Comparison of ENCODE assay signal across 32 mouse cellular contexts in genomic region chrX:67829729-67830128, GRCm38 (mm10).
"Had no signal": no experiment of that assay in that cellular context is flagged by ENCODE, and none has a peak within 500 bp of the region (broad histone marks: within the 10 kb centered on the region; RNA-seq: fewer than 3 reads in every experiment).

No protein-coding gene starts in this region.

- H3K9ac ChIP-seq: limb, embryonic 12.5 days; limb, embryonic 13.5 days; limb, embryonic 15.5 days; liver, embryonic 12.5 days; liver, embryonic 13.5 days; liver, embryonic 14.5 days; liver, embryonic 15.5 days; liver, postnatal 0 days; lung, embryonic 14.5 days; lung, embryonic 15.5 days; midbrain, embryonic 12.5 days; midbrain, embryonic 13.5 days; midbrain, embryonic 15.5 days; neural tube, embryonic 12.5 days had no signal

- ATAC-seq: liver, embryonic 12.5 days; liver, postnatal 0 days; lung, postnatal 0 days; midbrain, embryonic 13.5 days; midbrain, embryonic 15.5 days; midbrain, embryonic 16.5 days had no signal

- H3K27me3 ChIP-seq: limb, embryonic 12.5 days; limb, embryonic 13.5 days; limb, embryonic 15.5 days; liver, embryonic 12.5 days; liver, embryonic 13.5 days; liver, embryonic 15.5 days; lung, embryonic 15.5 days; megakaryocyte, embryonic 14.5 days; midbrain, embryonic 12.5 days; midbrain, embryonic 13.5 days; midbrain, embryonic 15.5 days; neural tube, embryonic 12.5 days had no signal

- H3K27ac ChIP-seq: limb, embryonic 10.5 days; limb, embryonic 12.5 days; limb, embryonic 13.5 days; limb, embryonic 15.5 days; liver, embryonic 12.5 days; liver, embryonic 13.5 days; liver, embryonic 14.5 days; liver, embryonic 15.5 days; lung, embryonic 15.5 days; macrophage; midbrain, embryonic 10.5 days; midbrain, embryonic 12.5 days; midbrain, embryonic 13.5 days; midbrain, embryonic 15.5 days; neural tube, embryonic 12.5 days had no signal

- H3K4me2 ChIP-seq: limb, embryonic 12.5 days; limb, embryonic 13.5 days; limb, embryonic 15.5 days; liver, embryonic 11.5 days; liver, embryonic 12.5 days; liver, embryonic 13.5 days; liver, embryonic 15.5 days; lung, embryonic 14.5 days; lung, embryonic 15.5 days; midbrain, embryonic 11.5 days; midbrain, embryonic 12.5 days; midbrain, embryonic 13.5 days; midbrain, embryonic 15.5 days; neural tube, embryonic 12.5 days had no signal

- H3K36me3 ChIP-seq: limb, embryonic 10.5 days; limb, embryonic 12.5 days; limb, embryonic 13.5 days; limb, embryonic 15.5 days; liver, embryonic 12.5 days; liver, embryonic 13.5 days; liver, embryonic 15.5 days; lung, embryonic 15.5 days; midbrain, embryonic 10.5 days; midbrain, embryonic 12.5 days; midbrain, embryonic 13.5 days; midbrain, embryonic 15.5 days; neural tube, embryonic 12.5 days had no signal

- H3K9me3 ChIP-seq: limb, embryonic 10.5 days; limb, embryonic 12.5 days; limb, embryonic 13.5 days; limb, embryonic 15.5 days; liver, embryonic 12.5 days; liver, embryonic 13.5 days; liver, embryonic 15.5 days; lung, embryonic 15.5 days; megakaryocyte, embryonic 14.5 days; midbrain, embryonic 10.5 days; midbrain, embryonic 12.5 days; midbrain, embryonic 13.5 days; midbrain, embryonic 15.5 days; neural tube, embryonic 12.5 days had no signal

- H3K4me3 ChIP-seq: limb, embryonic 10.5 days; limb, embryonic 12.5 days; limb, embryonic 13.5 days; limb, embryonic 15.5 days; liver, embryonic 12.5 days; liver, embryonic 13.5 days; liver, embryonic 15.5 days; lung, embryonic 15.5 days; megakaryocyte, embryonic 14.5 days; midbrain, embryonic 10.5 days; midbrain, embryonic 12.5 days; midbrain, embryonic 13.5 days; midbrain, embryonic 15.5 days; myocyte; neural tube, embryonic 12.5 days had no signal

- H3K4me1 ChIP-seq: limb, embryonic 10.5 days; limb, embryonic 12.5 days; limb, embryonic 13.5 days; limb, embryonic 15.5 days; liver, embryonic 12.5 days; liver, embryonic 13.5 days; liver, embryonic 15.5 days; lung, embryonic 15.5 days; megakaryocyte, embryonic 14.5 days; midbrain, embryonic 10.5 days; midbrain, embryonic 12.5 days; midbrain, embryonic 13.5 days; midbrain, embryonic 15.5 days; neural tube, embryonic 12.5 days had no signal

- DNase-seq: left cerebral cortex, postnatal 4 days; liver; liver, embryonic 13.5 days; liver, postnatal 0 days; lung, adult 18-20 months; lung, adult 2 months; lung, embryonic 14.5 days; lung, postnatal 10 days; lung, postnatal 14 days; lung, postnatal 36 days; lung, postnatal 4 days; midbrain, embryonic 14.5 days had no signal
